Mouse (Mus musculus) right cerebral cortex, postnatal 25 days (tissue): Measurements from ENCODE around the gene Cldn34c4.

Source experiments
- DNase-seq: peaks from one replicate; pipeline ENCODE4 v3.0.0; 2022

The Cldn34c4 gene

DNA sequence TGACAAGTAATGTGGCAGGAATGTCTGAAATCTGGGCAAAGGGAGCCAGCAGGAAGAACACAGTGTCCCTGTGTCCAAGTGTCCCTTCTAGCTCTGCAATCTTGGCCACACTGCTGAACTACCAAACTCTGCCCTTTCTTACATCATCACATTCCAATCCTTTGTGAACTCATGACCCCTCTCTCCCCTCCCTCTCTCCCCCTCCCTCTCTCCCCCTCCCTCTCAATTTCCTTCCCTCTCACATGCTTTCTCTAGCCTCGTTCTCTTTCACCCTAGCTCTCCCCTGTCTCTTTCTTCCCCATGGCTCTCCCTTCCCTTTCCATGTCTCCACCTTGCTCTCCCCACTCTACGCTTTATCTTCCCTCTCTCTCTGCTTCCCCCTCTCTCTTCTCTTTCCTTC is at the start of gene Cldn34c4:
TSS of gene Cldn34c4 (minus strand) at position 101 of the 400 bp plus-strand sequence.
- no peak for DNase-seq

DNA sequence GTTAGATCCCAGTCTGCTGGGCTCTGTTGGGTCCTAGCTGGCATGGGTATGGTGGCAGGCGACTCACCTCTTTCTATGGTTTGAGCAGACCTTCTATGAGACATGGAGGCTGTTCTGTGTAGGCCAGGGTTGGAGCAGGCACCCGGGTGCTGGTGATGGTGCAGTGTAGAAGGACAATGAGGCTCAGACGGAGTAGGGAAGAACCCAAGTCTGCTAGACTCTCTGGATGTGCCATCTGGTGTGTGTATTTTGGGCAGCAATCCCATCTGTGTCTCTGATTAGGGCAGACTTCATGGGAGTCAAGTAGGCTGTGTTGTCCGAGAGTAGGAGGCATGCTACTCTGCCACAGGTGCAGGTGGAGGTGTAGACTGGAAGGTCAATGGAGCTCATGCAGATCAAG is 10.7 kb upstream of the Cldn34c4 start:
- DNase-seq, result peak; percentile 4
